11 mouse cellular contexts compared by ENCODE assay signal in genomic region chr15:86000706-86001292, GRCm38 (mm10). TPM values are rescaled to one million over a fixed set of nuclear protein-coding genes. Genes with fewer than 3 reads are reported as not detected.
DNase-seq lines count a peak whose midpoint lies in the region; ATAC-seq and TF ChIP-seq lines count a peak whose summit lies in the region.
"Had no signal": no experiment of that assay in that cellular context is flagged by ENCODE, and none has a peak within 500 bp of the region (broad histone marks: within the 10 kb centered on the region; RNA-seq: fewer than 3 reads in every experiment).

No protein-coding gene starts in this region.

- no peak overlapping the region for H3K4me3 ChIP-seq in intestine, postnatal 0 days (ENCODE audit: low read depth, low read length)
- H3K4me3 ChIP-seq: megakaryocyte, embryonic 14.5 days had no signal

- H3K36me3 ChIP-seq in intestine, postnatal 0 days (ENCODE audit: control insufficient read depth, insufficient read depth) = no peaks in the 10 kb centered on the region

- no peak overlapping the region for H3K27ac ChIP-seq in intestine, postnatal 0 days (ENCODE audit: low read depth, low read length)

- no peak for ATAC-seq in intestine, postnatal 0 days

- 66% methylated on average over 5 of the region's 5 CpGs for WGBS in intestine, postnatal 0 days

- no peaks in the 10 kb centered on the region for H3K9me3 ChIP-seq in intestine, postnatal 0 days (ENCODE audit: control insufficient read depth)
- H3K9me3 ChIP-seq: megakaryocyte, embryonic 14.5 days had no signal

- DNase-seq in heart, adult 18-20 months = peak; percentile 16 to 33
- DNase-seq in heart, adult 8-10 months (ENCODE audit: low spot score) = no peak
- peak; percentile 30 for DNase-seq in right cerebral cortex, adult 18-20 months
- DNase-seq in right cerebral cortex, postnatal 14 days = no peak
- peak; percentile 40 for DNase-seq in kidney, postnatal 14 days
- peak; percentile 72 for DNase-seq in telencephalon, adult 2 months (ENCODE audit: low read depth, low spot score)
- DNase-seq in urinary bladder, postnatal 10 days (ENCODE audit: low spot score) = no peak
- DNase-seq: adrenal gland, postnatal 25 days had no signal

- no peak overlapping the region for H3K4me2 ChIP-seq in intestine, postnatal 0 days (replicated peaks; ENCODE audit: low read depth)

- peaks cover 9% of the 10 kb centered on the region; the same call in 1 of the 2 replicates for H3K27me3 ChIP-seq in intestine, postnatal 0 days (replicated peaks; ENCODE audit: control insufficient read depth, insufficient read depth, low read length)

- no peaks in the 10 kb centered on the region for H3K4me1 ChIP-seq in intestine, postnatal 0 days (replicated peaks; ENCODE audit: control insufficient read depth, insufficient read depth, low read length)
- H3K4me1 ChIP-seq: megakaryocyte, embryonic 14.5 days had no signal

- H3K9ac ChIP-seq in intestine, postnatal 0 days (ENCODE audit: low read depth, low read length) = no peak overlapping the region

- TF ChIP-seq CTCF in intestine, postnatal 0 days (IDR thresholded peaks at IDR 0.05; ENCODE audit: low read depth) = no peak

RNA-seq across cellular contexts. Expression of gene Celsr1, which starts 32.8 kb away (rescaled TPM):
- 1 to 10 TPM; 5.0 to 5.1 TPM for total RNA-seq in heart, adult 18-20 months (2021)
- total RNA-seq in heart, adult 8-10 months (2022) = 1 to 10 TPM; 3.2 to 7.3 (median 4.5) TPM
- 0.33 and 0.39 TPM in 2 replicates for polyA plus RNA-seq in intestine, postnatal 0 days (2015; fragmentation: Nextera tagmentation; extraction: Ambion mirVana)
- total RNA-seq: CH12.LX had no signal

RNA-seq across cellular contexts. Expression of gene Gramd4, which starts 56.7 kb away (rescaled TPM):
- 10 to 100 TPM; 32.6 to 32.7 TPM for total RNA-seq in heart, adult 18-20 months (2021)
- total RNA-seq in heart, adult 8-10 months (2022) = 10 to 100 TPM; 26.1 to 31.8 (median 27.3) TPM
- polyA plus RNA-seq in intestine, postnatal 0 days (2015; fragmentation: Nextera tagmentation; extraction: Ambion mirVana) = 5.6 and 6.4 TPM in 2 replicates

Comparison
In these comparisons a context has a peak if more than half of its experiments do, and no peak if none do; other contexts are left out.
1. DNase-seq: peak in heart, adult 18-20 months (2 of 2), right cerebral cortex, adult 18-20 months (single experiment), kidney, postnatal 14 days (single experiment) and telencephalon, adult 2 months (single experiment); none in heart, adult 8-10 months (single experiment), right cerebral cortex, postnatal 14 days (single experiment) and urinary bladder, postnatal 10 days (single experiment).